Mouse (Mus musculus): ENCODE measurements at regions not wholly inside any gene's neighbourhood (a gene's known extent, or its start where the extent isn't known, plus 50 kb on each side); places are given as distances from the start of the nearest gene placed in this dataset.
A peak's percentile ranks its signal among the peaks of the same experiment; 100 is the strongest.

GRCm38 (mm10) chr17:9749301-9749700 lies 79.8 kb upstream of the Pabpc6 start:
- ATAC-seq (ENCODE audit: low FRiP score) (no peak), DNase-seq (ENCODE audit: low spot score) (no peak)
- Histone ChIP-seq H3K4me3 (ENCODE audit: low read depth, low read length) (no peak overlapping the region), H3K27ac (ENCODE audit: low read depth, low read length) (no peak overlapping the region), H3K36me3 (ENCODE audit: control insufficient read depth, insufficient read depth, low read length) (no peaks in the 10 kb centered on the region), H3K9me3 (ENCODE audit: control insufficient read depth, low read length) (no peaks in the 10 kb centered on the region), H3K9ac (ENCODE audit: low read depth, low read length) (no peak overlapping the region), H3K27me3 (ENCODE audit: control insufficient read depth, insufficient read depth, low read length) (no peaks in the 10 kb centered on the region), H3K4me1 (replicated peaks; ENCODE audit: control insufficient read depth, insufficient read depth, low read length) (no peaks in the 10 kb centered on the region), H3K4me2 (replicated peaks; ENCODE audit: low read depth, low read length) (no peak overlapping the region)
- 97% methylated on average over 3 of the region's 3 CpGs for WGBS

GRCm38 (mm10) chr17:9747893-9748292 lies 78.4 kb upstream of the Pabpc6 start:
- H3K4me2 ChIP-seq (replicated peaks; ENCODE audit: low read depth, low read length): no peak overlapping the region
- DNase-seq (ENCODE audit: low spot score) (no peak), ATAC-seq (ENCODE audit: low FRiP score) (no peak)
- H3K9me3 ChIP-seq (ENCODE audit: control insufficient read depth, low read length): no peaks in the 10 kb centered on the region
- no peak overlapping the region for H3K9ac ChIP-seq (ENCODE audit: low read depth, low read length)
- WGBS: 93% methylated on average over 2 of the region's 2 CpGs
- no peaks in the 10 kb centered on the region for H3K27me3 ChIP-seq (ENCODE audit: control insufficient read depth, insufficient read depth, low read length)
- no peak overlapping the region for H3K4me3 ChIP-seq (ENCODE audit: low read depth, low read length)
- no peaks in the 10 kb centered on the region for H3K36me3 ChIP-seq (ENCODE audit: control insufficient read depth, insufficient read depth, low read length)
- no peaks in the 10 kb centered on the region for H3K4me1 ChIP-seq (replicated peaks; ENCODE audit: control insufficient read depth, insufficient read depth, low read length)
- H3K27ac ChIP-seq (ENCODE audit: low read depth, low read length): no peak overlapping the region

- 83% methylated on average over 5 of the region's 5 CpGs for WGBS
- ATAC-seq (ENCODE audit: low FRiP score): no peak
Observed at GRCm38 (mm10) chr17:9743342-9743741, 73.8 kb upstream of the Pabpc6 start.

DNA sequence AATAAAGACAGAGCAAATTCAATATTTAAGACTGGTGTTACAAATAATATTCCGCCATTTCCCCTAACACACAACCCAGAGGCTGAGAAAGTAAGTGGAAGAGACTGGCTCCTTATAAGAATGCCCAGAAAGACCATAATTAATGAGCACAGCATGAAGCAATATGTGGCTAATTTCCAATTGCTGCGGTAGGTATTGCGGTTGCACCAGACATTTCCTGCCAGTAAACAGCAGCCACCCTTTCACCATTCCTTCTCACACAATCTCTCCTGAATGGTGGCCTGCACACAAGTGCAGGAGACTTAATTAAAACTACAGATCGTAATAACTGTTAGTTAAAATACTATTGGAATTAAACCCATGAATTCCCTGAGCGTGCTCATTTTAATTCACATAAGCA lies 71.8 kb upstream of the Pabpc6 start:
- H3K27me3 ChIP-seq (ENCODE audit: control insufficient read depth, insufficient read depth, low read length): no peaks in the 10 kb centered on the region
- WGBS: 92% methylated on average over 5 of the region's 5 CpGs
- H3K4me1 ChIP-seq (replicated peaks; ENCODE audit: control insufficient read depth, insufficient read depth, low read length): no peaks in the 10 kb centered on the region
- DNase-seq (ENCODE audit: low spot score) (no peak), ATAC-seq (ENCODE audit: low FRiP score) (no peak)
- H3K36me3 ChIP-seq (ENCODE audit: control insufficient read depth, insufficient read depth, low read length): no peaks in the 10 kb centered on the region
- no peak overlapping the region for H3K4me3 ChIP-seq (ENCODE audit: low read depth, low read length)
- H3K9me3 ChIP-seq (ENCODE audit: control insufficient read depth, low read length): no peaks in the 10 kb centered on the region
- no peak overlapping the region for H3K4me2 ChIP-seq (replicated peaks; ENCODE audit: low read depth, low read length)
- H3K27ac ChIP-seq (ENCODE audit: low read depth, low read length): no peak overlapping the region
- no peak overlapping the region for H3K9ac ChIP-seq (ENCODE audit: low read depth, low read length)

More at GRCm38 (mm10) chr17:9743342-9743741, 73.8 kb upstream of the Pabpc6 start:
- Histone ChIP-seq H3K36me3 (ENCODE audit: control insufficient read depth, insufficient read depth, low read length) (no peaks in the 10 kb centered on the region), H3K4me3 (ENCODE audit: low read depth, low read length) (no peak overlapping the region), H3K27ac (ENCODE audit: low read depth, low read length) (no peak overlapping the region), H3K9ac (ENCODE audit: low read depth, low read length) (no peak overlapping the region), H3K4me1 (replicated peaks; ENCODE audit: control insufficient read depth, insufficient read depth, low read length) (no peaks in the 10 kb centered on the region), H3K4me2 (replicated peaks; ENCODE audit: low read depth, low read length) (no peak overlapping the region), H3K9me3 (ENCODE audit: control insufficient read depth, low read length) (no peaks in the 10 kb centered on the region), H3K27me3 (ENCODE audit: control insufficient read depth, insufficient read depth, low read length) (no peaks in the 10 kb centered on the region)
- no peak for DNase-seq (ENCODE audit: low spot score)

DNA sequence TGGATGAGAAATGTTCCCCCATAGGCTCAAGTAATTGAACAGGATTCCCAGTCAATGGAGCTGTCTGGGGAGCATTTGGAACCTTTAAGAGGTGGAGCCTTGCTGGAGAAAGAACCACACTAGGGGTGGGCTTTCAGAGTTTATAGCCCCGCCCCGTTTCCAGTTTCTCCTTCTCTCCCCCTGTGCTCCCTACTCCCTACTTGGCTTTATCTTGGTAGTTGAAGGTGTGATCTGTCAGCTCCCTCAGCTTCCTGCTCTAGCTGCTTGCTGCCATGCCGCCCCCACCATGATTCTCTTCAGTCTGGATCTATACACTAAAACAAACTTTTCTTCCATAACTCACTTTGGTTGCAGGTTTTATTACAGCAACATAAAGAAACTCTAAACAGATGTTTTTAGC lies 59.5 kb upstream of the Pabpc6 start:
- DNase-seq (ENCODE audit: low spot score) (no peak), ATAC-seq (ENCODE audit: low FRiP score) (no peak)
- no peak overlapping the region for H3K4me2 ChIP-seq (replicated peaks; ENCODE audit: low read depth, low read length)
- H3K27me3 ChIP-seq (ENCODE audit: control insufficient read depth, insufficient read depth, low read length): no peaks in the 10 kb centered on the region
- no peaks in the 10 kb centered on the region for H3K9me3 ChIP-seq (ENCODE audit: control insufficient read depth, low read length)
- H3K4me3 ChIP-seq (ENCODE audit: low read depth, low read length): no peak overlapping the region
- no peak overlapping the region for H3K9ac ChIP-seq (ENCODE audit: low read depth, low read length)
- no peak overlapping the region for H3K27ac ChIP-seq (ENCODE audit: low read depth, low read length)
- peaks cover 2% of the 10 kb centered on the region; the same call in 1 of the 2 replicates for H3K4me1 ChIP-seq (replicated peaks; ENCODE audit: control insufficient read depth, insufficient read depth, low read length)
- H3K36me3 ChIP-seq (ENCODE audit: control insufficient read depth, insufficient read depth, low read length): no peaks in the 10 kb centered on the region
- WGBS: 80% methylated on average over 3 of the region's 3 CpGs

GRCm38 (mm10) chr17:9725704-9726469 lies 56.4 kb upstream of the Pabpc6 start:
- 28% methylated on average over 10 of the region's 10 CpGs for WGBS
- no peaks in the 10 kb centered on the region for H3K27me3 ChIP-seq (ENCODE audit: control insufficient read depth, insufficient read depth, low read length)
- no peak overlapping the region for H3K4me3 ChIP-seq (ENCODE audit: low read depth, low read length)
- H3K27ac ChIP-seq (ENCODE audit: low read depth, low read length): peak overlapping the region; percentile 69
- DNase-seq (ENCODE audit: low spot score): peak; percentile 39
- peaks cover 2% of the 10 kb centered on the region; the same call in 1 of the 2 replicates for H3K4me1 ChIP-seq (replicated peaks; ENCODE audit: control insufficient read depth, insufficient read depth, low read length)
- no peak overlapping the region; the same call in 1 of the 2 replicates for H3K4me2 ChIP-seq (replicated peaks; ENCODE audit: low read depth, low read length)
- peak; percentile 48 for ATAC-seq (ENCODE audit: low FRiP score)
- H3K36me3 ChIP-seq (ENCODE audit: control insufficient read depth, insufficient read depth, low read length): no peaks in the 10 kb centered on the region
- no peaks in the 10 kb centered on the region for H3K9me3 ChIP-seq (ENCODE audit: control insufficient read depth, low read length)
- peak overlapping the region; percentile 20; the same call in 1 of the 2 replicates for H3K9ac ChIP-seq (ENCODE audit: low read depth, low read length)

DNA sequence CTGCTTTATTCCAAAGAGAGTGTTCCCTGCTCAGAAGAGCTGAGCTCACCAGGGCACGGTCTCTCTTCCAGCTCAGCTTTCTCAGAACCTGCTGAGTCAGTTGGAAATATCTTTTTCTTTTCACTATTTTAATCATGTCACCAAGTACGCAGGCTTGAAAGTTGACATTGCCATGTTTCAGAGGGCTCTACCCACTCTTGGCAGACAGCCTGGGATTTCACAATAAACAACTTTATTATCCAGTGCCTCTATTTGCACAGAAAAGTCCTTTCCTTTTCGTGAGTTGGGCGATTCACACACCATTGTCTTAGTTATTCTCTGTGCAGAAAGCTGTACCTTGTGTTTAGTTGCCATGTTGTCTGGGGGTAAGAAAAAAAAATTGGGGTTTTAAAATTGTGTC lies 54.0 kb upstream of the Pabpc6 start:
- 36% methylated on average over 4 of the region's 4 CpGs for WGBS
- Histone ChIP-seq H3K27ac (ENCODE audit: low read depth, low read length) (peak overlapping the region; percentile 3; the same call in 1 of the 2 replicates), H3K4me2 (replicated peaks; ENCODE audit: low read depth, low read length) (no peak overlapping the region), H3K9me3 (ENCODE audit: control insufficient read depth, low read length) (no peaks in the 10 kb centered on the region), H3K4me1 (replicated peaks; ENCODE audit: control insufficient read depth, insufficient read depth, low read length) (peaks cover 2% of the 10 kb centered on the region; the same call in 1 of the 2 replicates), H3K27me3 (ENCODE audit: control insufficient read depth, insufficient read depth, low read length) (no peaks in the 10 kb centered on the region), H3K4me3 (ENCODE audit: low read depth, low read length) (no peak overlapping the region), H3K9ac (ENCODE audit: low read depth, low read length) (no peak overlapping the region), H3K36me3 (ENCODE audit: control insufficient read depth, insufficient read depth, low read length) (no peaks in the 10 kb centered on the region)
- DNase-seq (ENCODE audit: low spot score) (peak; percentile 16), ATAC-seq (ENCODE audit: low FRiP score) (0 out of 2 replicates have a peak, but pooled peaks have one; percentile 25)

DNA sequence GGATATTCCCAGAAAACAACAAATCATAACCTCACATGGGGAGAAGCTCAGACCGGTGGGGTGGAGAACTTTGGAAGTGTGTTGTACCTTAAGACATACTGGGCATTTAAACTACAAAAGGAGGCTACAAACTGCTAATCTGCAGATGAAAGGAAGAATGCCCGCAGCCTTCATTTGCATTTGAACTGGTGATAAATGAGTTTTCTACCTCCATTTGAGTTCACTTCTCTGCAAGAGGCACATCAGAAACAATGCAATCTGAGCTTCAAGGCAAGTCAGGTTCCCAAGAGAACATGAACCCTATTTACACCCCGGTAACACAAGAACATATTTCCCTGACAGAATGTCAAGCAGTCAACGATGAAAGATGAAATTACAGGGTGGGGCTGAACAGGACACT lies 53.2 kb upstream of the Pabpc6 start:
- ATAC-seq (ENCODE audit: low FRiP score): 0 out of 2 replicates have a peak, but pooled peaks have one; percentile 33
- H3K4me1 ChIP-seq (replicated peaks; ENCODE audit: control insufficient read depth, insufficient read depth, low read length): peaks cover 2% of the 10 kb centered on the region; the same call in 1 of the 2 replicates
- no peaks in the 10 kb centered on the region for H3K36me3 ChIP-seq (ENCODE audit: control insufficient read depth, insufficient read depth, low read length)
- no peaks in the 10 kb centered on the region for H3K9me3 ChIP-seq (ENCODE audit: control insufficient read depth, low read length)
- H3K4me3 ChIP-seq (ENCODE audit: low read depth, low read length): no peak overlapping the region
- H3K27me3 ChIP-seq (ENCODE audit: control insufficient read depth, insufficient read depth, low read length): no peaks in the 10 kb centered on the region
- peak overlapping the region; percentile 24; the same call in 1 of the 2 replicates for H3K27ac ChIP-seq (ENCODE audit: low read depth, low read length)
- no peak overlapping the region for H3K9ac ChIP-seq (ENCODE audit: low read depth, low read length)
- 4% methylated on average over 4 of the region's 4 CpGs for WGBS
- DNase-seq (ENCODE audit: low spot score): peak; percentile 50
- no peak overlapping the region for H3K4me2 ChIP-seq (replicated peaks; ENCODE audit: low read depth, low read length)
